Mouse (Mus musculus): Measurements from ENCODE around the gene Trim23. TPM values are rescaled to one million over a fixed set of nuclear protein-coding genes. Genes with fewer than 3 reads are reported as not detected.

Gene Trim23
- total RNA-seq, 2 experiments from 2014 or later: 52.2 to 53.0 TPM

GRCm38 (mm10) chr13:104229181-104229580 lies 50.6 kb downstream of the Trim23 start:
- DNase-seq: no peak
- intact Hi-C loops (cut with DNase I): no loop called here

Other genes with a start within 250 kb of the Trim23 start
- gene Nln, start 69.2 kb upstream of the Trim23 start, total RNA-seq (2021): 10 to 100 TPM; 77.8 to 81.4 TPM
- 10 to 100 TPM; 35.2 to 38.1 TPM for gene Sgtb, start 69.1 kb upstream of the Trim23 start, total RNA-seq (2021)
- gene Trappc13, start 328 bp upstream of the Trim23 start, total RNA-seq (2021): 10 to 100 TPM; 47.3 to 50.4 TPM
- 1 to 10 TPM; 3.4 to 5.1 TPM for gene Cenpk, start 49.8 kb downstream of the Trim23 start, total RNA-seq (2021)
- 10 to 100 TPM; 10.9 to 12.5 TPM for gene Ppwd1, start 50.0 kb downstream of the Trim23 start, total RNA-seq (2021)
- 1 to 10 TPM; 3.5 to 3.7 TPM for gene Adamts6, start 109.0 kb downstream of the Trim23 start, total RNA-seq (2021)